Mouse (Mus musculus) liver, embryonic 12.5 days (tissue): ENCODE results near the gene Prss34. TPM values are rescaled to one million over a fixed set of nuclear protein-coding genes. Genes with fewer than 3 reads are reported as not detected.
A peak's percentile ranks its signal among the peaks of the same experiment; 100 is the strongest.

Source experiments
- ATAC-seq: fragments of 200-750 bp; cut with Nextera tagmentation; 2 replicates; pipeline ENCODE4 v1.8.0; 2017; ENCODE audit warnings: moderate number of reproducible peaks, mild to moderate bottlenecking, moderate library complexity
- H3K27ac ChIP-seq: fragments of 300-500 bp; sonication (generic); 2 replicates; pipeline ENCODE4 v1.5.1; 2016; ENCODE audit warnings: mild to moderate bottlenecking
- H3K27me3 ChIP-seq: fragments of 300-500 bp; sonication (generic); replicated peaks from 2 replicates; pipeline ENCODE4 v1.6.1; 2016; ENCODE audit warnings: mild to moderate bottlenecking, moderate library complexity
- H3K36me3 ChIP-seq: fragments of 300-500 bp; sonication (generic); 2 replicates; pipeline ENCODE4 v1.6.1; 2016; ENCODE audit warnings: mild to moderate bottlenecking, moderate library complexity
- H3K4me1 ChIP-seq: fragments of 300-500 bp; sonication (generic); 2 replicates; pipeline ENCODE4 v1.6.1; 2016
- H3K4me2 ChIP-seq: fragments of 300-500 bp; sonication (generic); 2 replicates; pipeline ENCODE4 v1.6.1; 2016; ENCODE audit warnings: mild to moderate bottlenecking, moderate library complexity
- H3K4me3 ChIP-seq: fragments of 300-500 bp; sonication (generic); 2 replicates; pipeline ENCODE4 v1.5.1; 2016; ENCODE audit warnings: mild to moderate bottlenecking, moderate library complexity
- H3K9ac ChIP-seq: fragments of 300-500 bp; sonication (generic); 2 replicates; pipeline ENCODE4 v1.6.1; 2016; ENCODE audit warnings: mild to moderate bottlenecking, moderate library complexity
- H3K9me3 ChIP-seq: fragments of 300-500 bp; sonication (generic); replicated peaks from 2 replicates; pipeline ENCODE4 v1.6.1; 2016; ENCODE audit warnings: mild to moderate bottlenecking, moderate library complexity
- WGBS: fragments of 180-500 bp; shearing (Covaris S2); methylation state at CpG from one replicate; pipeline ENCODE4 v1.1.7; 2016; ENCODE audit not compliant: insufficient replicate concordance; 5-methylcytosine and 5-hydroxymethylcytosine counted together
- polyA plus RNA-seq: library from polyadenylated mRNA; unstranded; fragments of >200 nt; fragmentation: Nextera tagmentation; extraction: Ambion mirVana; gene quantifications from 2 replicates; pipeline ENCODE4 v1.2.1, GENCODE M21; 2016

Prss34 gene
- polyA plus RNA-seq = not detected in 2 replicates

DNA sequence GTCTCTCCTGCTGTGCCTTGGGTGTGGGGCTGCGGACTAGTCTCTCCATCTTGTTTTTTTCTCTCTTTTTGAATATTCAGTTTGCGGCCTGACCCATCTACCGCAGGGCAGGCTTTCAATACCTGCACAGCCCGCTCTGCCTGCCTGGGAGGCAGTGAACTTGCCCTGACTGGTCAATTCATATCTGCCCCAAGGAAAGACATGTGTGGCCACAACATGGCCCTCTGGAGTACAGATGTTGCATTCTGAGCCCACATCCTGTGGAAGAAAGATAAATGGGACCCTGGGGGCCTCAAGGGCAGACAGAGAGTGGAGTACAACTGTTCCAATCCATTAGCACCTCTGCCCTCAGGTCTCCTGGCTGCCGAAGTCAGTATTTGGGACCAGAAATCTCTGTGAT lies at the start of gene Prss34:
TSS of gene Prss34 (plus strand) at position 301 of the 400 bp plus-strand sequence.
- H3K4me3 ChIP-seq = no peak within 1 kb of the TSS
- no peak within 1 kb of the TSS for H3K9ac ChIP-seq
- no peaks in the 10 kb centered on the region for H3K36me3 ChIP-seq
- no peaks in the 10 kb centered on the region for H3K9me3 ChIP-seq
- no peak within 1 kb of the TSS for H3K27ac ChIP-seq
- ATAC-seq = no peak
- peaks cover 33% of the 10 kb centered on the region for H3K27me3 ChIP-seq
- no peak within 1 kb of the TSS for H3K4me2 ChIP-seq
- 60% methylated on average over 5 of the region's 5 CpGs for WGBS
- H3K4me1 ChIP-seq = no peaks in the 10 kb centered on the region

GRCm38 (mm10) chr17:25250181-25250835 lies 47.9 kb upstream of the Prss34 start:
- H3K27me3 ChIP-seq = peaks cover 78% of the 10 kb centered on the region
- WGBS = 68% methylated on average over 8 of the region's 8 CpGs

GRCm38 (mm10) chr17:25252643-25253042 lies 45.6 kb upstream of the Prss34 start:
- Histone ChIP-seq H3K4me2 (no peak overlapping the region), H3K27me3 (peaks cover 92% of the 10 kb centered on the region), H3K36me3 (no peaks in the 10 kb centered on the region), H3K4me3 (no peak overlapping the region), H3K9ac (no peak overlapping the region), H3K4me1 (peaks cover 12% of the 10 kb centered on the region), H3K9me3 (no peaks in the 10 kb centered on the region), H3K27ac (no peak overlapping the region)
- no peak for ATAC-seq
- WGBS = 45% methylated on average over 3 of the region's 3 CpGs

More at GRCm38 (mm10) chr17:25250181-25250835, 47.9 kb upstream of the Prss34 start:
- H3K9me3 ChIP-seq = no peaks in the 10 kb centered on the region
- no peaks in the 10 kb centered on the region for H3K36me3 ChIP-seq
- H3K4me3 ChIP-seq = no peak overlapping the region
- no peak overlapping the region for H3K4me2 ChIP-seq
- H3K4me1 ChIP-seq = peaks cover 1% of the 10 kb centered on the region
- no peak overlapping the region for H3K9ac ChIP-seq
- H3K27ac ChIP-seq = no peak overlapping the region
- no peak for ATAC-seq

DNA sequence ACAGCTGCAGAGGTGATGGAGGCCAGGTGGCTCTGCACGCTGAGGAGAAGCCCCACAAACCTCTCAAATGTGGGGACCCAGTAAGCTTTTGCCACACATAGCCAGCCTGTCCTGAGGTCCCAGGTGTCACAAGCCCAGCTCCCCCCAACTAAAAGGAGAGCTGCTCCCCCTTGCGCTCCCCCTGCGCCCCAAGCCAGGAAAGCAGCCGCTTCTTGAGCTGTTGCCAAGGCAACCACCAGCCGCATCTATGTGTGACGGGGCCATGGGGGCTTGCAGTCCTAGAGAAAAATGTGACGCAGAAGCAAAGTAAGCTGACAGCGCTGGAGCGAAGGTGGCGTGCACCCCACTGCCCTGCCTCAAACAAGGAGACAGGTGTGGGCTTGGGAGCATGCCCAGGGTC lies 44.4 kb upstream of the Prss34 start:
- peaks cover 2% of the 10 kb centered on the region for H3K36me3 ChIP-seq
- no peaks in the 10 kb centered on the region for H3K9me3 ChIP-seq
- no peak for ATAC-seq
- no peak overlapping the region for H3K27ac ChIP-seq
- H3K27me3 ChIP-seq = peaks cover 87% of the 10 kb centered on the region
- no peak overlapping the region for H3K9ac ChIP-seq
- H3K4me1 ChIP-seq = peaks cover 12% of the 10 kb centered on the region
- no peak overlapping the region for H3K4me2 ChIP-seq
- 49% methylated on average over 10 of the region's 10 CpGs for WGBS
- H3K4me3 ChIP-seq = no peak overlapping the region

DNA sequence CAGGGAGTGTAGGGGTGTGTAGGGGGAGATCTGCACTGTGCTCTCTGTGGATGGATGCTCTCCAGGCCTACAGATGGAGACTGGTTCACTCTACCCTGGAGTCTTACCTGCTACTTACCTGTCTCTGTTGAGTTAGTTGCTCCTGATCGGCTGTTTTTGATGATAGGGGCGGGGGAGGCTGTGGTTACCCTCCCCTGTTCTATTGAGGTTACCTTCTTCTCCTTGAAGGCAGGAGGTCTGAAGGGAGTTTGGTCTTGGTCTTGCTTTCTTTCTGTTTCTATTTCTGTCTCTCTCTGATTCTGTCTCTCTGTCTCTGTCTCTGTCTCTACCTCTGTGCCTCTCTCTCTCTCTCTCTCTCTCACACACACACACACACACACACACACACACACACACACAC lies 43.1 kb upstream of the Prss34 start:
- H3K4me1 ChIP-seq = peaks cover 12% of the 10 kb centered on the region

GRCm38 (mm10) chr17:25256140-25256754 lies 41.9 kb upstream of the Prss34 start, which contains the start of gene Baiap3:
Gene Baiap3, minus strand, starts transcription at chr17:25256364.
- Histone ChIP-seq H3K27me3 (peaks cover 69% of the 10 kb centered on the region), H3K4me1 (peaks cover 12% of the 10 kb centered on the region), H3K9me3 (no peaks in the 10 kb centered on the region), H3K4me3 (peak within 1 kb of the TSS; percentile 42), H3K9ac (peak within 1 kb of the TSS; percentile 28), H3K4me2 (peak within 1 kb of the TSS; percentile 65), H3K36me3 (peaks cover 20% of the 10 kb centered on the region), H3K27ac (no peak within 1 kb of the TSS)
- ATAC-seq = peak; percentile 28; the same call in 1 of the 2 replicates
- WGBS = 4% methylated on average over 34 of the region's 35 CpGs

More for the DNA sequence above, 43.1 kb upstream of the Prss34 start:
- Histone ChIP-seq H3K27me3 (peaks cover 80% of the 10 kb centered on the region), H3K4me2 (peak overlapping the region; percentile 65), H3K36me3 (peaks cover 16% of the 10 kb centered on the region), H3K4me3 (peak overlapping the region; percentile 42; the same call in 1 of the 2 replicates), H3K27ac (no peak overlapping the region), H3K9me3 (no peaks in the 10 kb centered on the region), H3K9ac (no peak overlapping the region)
- 44% methylated on average over 2 of the region's 2 CpGs for WGBS
- ATAC-seq = no peak

DNA sequence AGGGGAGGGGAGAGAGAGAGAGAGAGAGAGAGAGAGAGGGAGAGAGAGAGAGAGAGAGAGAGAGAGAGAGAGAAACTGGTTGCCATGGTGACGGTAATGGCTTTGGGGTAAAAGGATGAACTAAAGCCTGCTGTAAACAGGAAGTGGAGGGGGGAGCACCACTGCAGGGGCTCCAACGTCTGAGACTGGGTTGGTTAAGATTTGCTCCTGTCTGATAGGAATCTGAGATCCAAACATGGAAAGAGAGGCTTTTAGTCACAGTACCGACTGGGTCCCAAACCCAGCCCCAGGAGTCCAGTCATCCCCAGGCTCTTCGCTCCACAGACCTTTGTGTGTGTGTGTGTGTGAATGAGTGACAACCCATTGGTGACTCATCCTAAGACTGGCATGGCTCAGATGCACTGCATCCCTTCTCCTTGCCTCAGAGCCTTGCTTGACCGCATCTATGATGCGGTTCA lies 40.4 kb upstream of the Prss34 start:
- 46% methylated on average over 6 of the region's 6 CpGs for WGBS
- Histone ChIP-seq H3K27ac (no peak overlapping the region; the same call in 1 of the 2 replicates), H3K36me3 (peaks cover 27% of the 10 kb centered on the region), H3K4me3 (no peak overlapping the region), H3K9ac (no peak overlapping the region), H3K4me2 (no peak overlapping the region), H3K4me1 (peaks cover 12% of the 10 kb centered on the region), H3K27me3 (peaks cover 54% of the 10 kb centered on the region), H3K9me3 (no peaks in the 10 kb centered on the region)
- ATAC-seq = no peak

DNA sequence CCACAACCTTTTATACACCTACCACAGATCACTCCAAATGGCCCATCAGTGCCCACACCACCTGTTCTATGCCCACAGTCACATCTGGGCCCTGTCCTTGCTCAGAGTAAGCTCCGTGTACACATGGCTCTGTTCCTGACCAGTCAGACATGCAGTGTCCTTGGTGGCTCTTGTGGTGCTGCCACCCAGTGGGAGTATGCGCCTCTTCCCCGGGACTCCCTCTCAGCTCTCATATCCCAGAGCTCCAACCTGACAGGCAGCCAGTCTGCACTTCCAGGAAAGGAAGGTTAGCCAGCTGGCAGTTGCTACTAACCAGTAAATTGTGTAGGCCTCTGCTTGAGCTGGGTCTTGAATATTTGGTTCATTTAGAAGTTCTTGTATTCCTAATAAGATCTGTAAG lies 33.7 kb upstream of the Prss34 start:
- H3K27me3 ChIP-seq = no peaks in the 10 kb centered on the region
- peaks cover 84% of the 10 kb centered on the region for H3K36me3 ChIP-seq
- no peak overlapping the region for H3K4me2 ChIP-seq
- WGBS = 82% methylated on average over 3 of the region's 3 CpGs
- peaks cover under 1% of the 10 kb centered on the region; the same call in 1 of the 2 replicates for H3K4me1 ChIP-seq
- no peak for ATAC-seq
- H3K9ac ChIP-seq = no peak overlapping the region
- H3K27ac ChIP-seq = no peak overlapping the region
- no peaks in the 10 kb centered on the region for H3K9me3 ChIP-seq
- H3K4me3 ChIP-seq = no peak overlapping the region

- Histone ChIP-seq H3K4me3 (peak overlapping the region; percentile 98), H3K9me3 (no peaks in the 10 kb centered on the region), H3K4me1 (peaks cover 45% of the 10 kb centered on the region), H3K4me2 (peak overlapping the region; percentile 92), H3K27me3 (no peaks in the 10 kb centered on the region), H3K9ac (peak overlapping the region; percentile 98), H3K36me3 (peaks cover 62% of the 10 kb centered on the region), H3K27ac (peak overlapping the region; percentile 18; the same call in 1 of the 2 replicates)
- WGBS = 82% methylated on average over 2 of the region's 2 CpGs
- no peak for ATAC-seq
Observed at GRCm38 (mm10) chr17:25270795-25271335, 27.3 kb upstream of the Prss34 start.

- Histone ChIP-seq H3K4me3 (peak overlapping the region; percentile 98), H3K9me3 (no peaks in the 10 kb centered on the region), H3K36me3 (peaks cover 48% of the 10 kb centered on the region), H3K27me3 (no peaks in the 10 kb centered on the region), H3K9ac (peak overlapping the region; percentile 98), H3K4me2 (peak overlapping the region; percentile 92), H3K27ac (peak overlapping the region; percentile 94), H3K4me1 (peaks cover 45% of the 10 kb centered on the region)
- under 1% methylated on average over 10 of the region's 10 CpGs for WGBS
- ATAC-seq = peak; percentile 57
Observed at GRCm38 (mm10) chr17:25272326-25272725, 25.9 kb upstream of the Prss34 start.

DNA sequence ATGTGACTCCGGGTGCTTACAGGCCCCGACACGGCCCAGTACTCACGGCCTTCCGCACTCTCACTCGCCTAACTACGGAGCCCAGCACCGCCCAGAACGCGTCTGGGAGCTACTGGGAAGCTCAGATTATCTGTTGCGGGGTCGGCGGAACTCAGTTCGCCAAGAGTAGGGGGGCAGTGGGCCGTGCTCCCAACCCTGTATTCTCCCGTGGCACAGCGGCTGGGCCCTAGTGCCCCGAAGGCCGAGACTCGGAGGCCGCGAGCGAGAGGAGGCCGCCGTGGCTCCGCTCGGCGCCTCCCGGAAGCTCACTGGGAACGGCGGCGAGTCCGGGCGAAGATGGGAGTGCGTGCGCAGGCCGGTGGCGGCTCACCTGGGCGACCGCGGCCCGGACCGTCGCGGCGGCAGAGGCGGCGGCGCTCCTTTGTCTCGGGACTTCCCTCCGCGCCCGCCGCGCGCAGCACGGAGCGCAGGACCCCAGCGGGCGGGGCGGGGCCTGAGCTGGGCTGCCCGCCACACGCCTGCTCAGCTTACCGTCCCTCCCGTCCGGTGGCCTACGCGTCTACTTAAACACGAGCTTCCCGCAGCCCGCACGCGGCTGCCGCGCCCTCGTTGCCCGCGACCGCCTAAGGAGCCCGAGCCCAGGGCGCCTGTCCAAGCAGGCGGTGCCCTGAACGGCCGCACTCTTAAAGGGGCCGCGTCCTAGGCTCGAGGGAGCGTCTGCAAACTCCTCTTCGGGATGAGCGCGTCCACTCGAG lies 25.1 kb upstream of the Prss34 start:
- Histone ChIP-seq H3K9me3 (no peaks in the 10 kb centered on the region), H3K27me3 (peaks cover 7% of the 10 kb centered on the region), H3K9ac (peak overlapping the region; percentile 98), H3K27ac (peak overlapping the region; percentile 94), H3K4me2 (peak overlapping the region; percentile 92), H3K4me1 (peaks cover 45% of the 10 kb centered on the region), H3K4me3 (peak overlapping the region; percentile 98), H3K36me3 (peaks cover 40% of the 10 kb centered on the region)
- ATAC-seq = peak; percentile 86
- WGBS = under 1% methylated on average over 92 of the region's 92 CpGs
